Mouse (Mus musculus): ENCODE results near the gene Stx2.

Stx2 gene

DNA sequence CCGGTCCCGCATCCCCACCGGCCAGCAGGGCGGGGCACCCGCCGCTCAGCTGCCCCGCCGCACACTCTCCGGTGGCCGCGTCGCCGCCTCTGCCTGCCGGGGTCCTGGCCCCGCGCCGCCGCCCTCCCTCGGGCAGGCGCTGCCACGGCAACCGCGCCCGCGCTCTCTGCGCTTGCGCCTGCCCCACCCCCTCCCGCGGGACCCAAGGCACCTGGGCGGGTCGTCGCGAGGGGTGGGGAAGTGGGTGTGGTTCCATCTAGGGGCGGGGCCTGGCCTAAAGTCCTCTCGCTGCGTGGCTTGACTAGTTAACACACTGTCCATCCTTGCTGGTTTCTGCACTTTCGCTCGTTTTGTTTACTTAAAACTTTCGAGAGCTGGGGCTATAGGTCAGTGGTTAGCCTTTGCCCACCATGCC is at the start of gene Stx2:
Gene Stx2 (minus strand): TSS at position 163 of the 415 bp plus-strand sequence.
- in situ Hi-C loops (cut with MboI; ENCODE audit: low pct_unique_long_range_greater_than_20kb in 1 of 2, low sequenced_read_pairs in 2 of 2, unreplicated experiment in 1 of 2), result no loop called here

DNA sequence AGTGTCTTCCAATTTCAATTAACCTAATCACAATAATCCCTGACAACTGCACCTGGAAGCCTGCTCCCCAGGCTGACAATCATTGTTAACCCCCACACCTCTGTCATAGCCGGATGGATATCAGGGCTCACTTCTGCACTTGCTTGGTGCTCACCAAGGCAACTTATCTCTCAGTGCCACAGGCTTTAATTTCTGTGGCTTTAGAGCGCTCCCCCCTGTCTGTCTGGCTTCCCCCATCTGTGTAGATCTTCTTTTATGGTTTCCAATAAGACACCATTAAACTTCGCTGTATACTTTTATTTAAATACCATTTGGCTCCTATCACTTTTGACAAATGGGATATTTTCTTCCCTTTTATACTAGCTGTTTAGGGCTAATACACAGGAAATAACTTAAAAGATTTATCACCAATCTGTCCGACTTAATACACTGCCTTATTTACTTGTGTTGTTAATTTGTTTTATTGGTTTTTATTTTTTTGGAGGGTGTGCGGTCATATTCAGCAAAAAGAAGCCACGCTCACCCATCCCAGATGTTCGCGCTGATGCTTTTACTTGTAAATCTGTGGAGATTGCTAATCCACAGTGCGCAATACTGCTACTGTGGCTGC is 46.4 kb upstream of the Stx2 start:
- in situ Hi-C loops (cut with MboI; ENCODE audit: low pct_unique_long_range_greater_than_20kb in 1 of 2, low sequenced_read_pairs in 2 of 2, unreplicated experiment in 1 of 2), result loop anchor here (5.0 to 25.0 kb wide), 3 partner anchors 280 to 538 kb away; no protein-coding TSS in a partner anchor

DNA sequence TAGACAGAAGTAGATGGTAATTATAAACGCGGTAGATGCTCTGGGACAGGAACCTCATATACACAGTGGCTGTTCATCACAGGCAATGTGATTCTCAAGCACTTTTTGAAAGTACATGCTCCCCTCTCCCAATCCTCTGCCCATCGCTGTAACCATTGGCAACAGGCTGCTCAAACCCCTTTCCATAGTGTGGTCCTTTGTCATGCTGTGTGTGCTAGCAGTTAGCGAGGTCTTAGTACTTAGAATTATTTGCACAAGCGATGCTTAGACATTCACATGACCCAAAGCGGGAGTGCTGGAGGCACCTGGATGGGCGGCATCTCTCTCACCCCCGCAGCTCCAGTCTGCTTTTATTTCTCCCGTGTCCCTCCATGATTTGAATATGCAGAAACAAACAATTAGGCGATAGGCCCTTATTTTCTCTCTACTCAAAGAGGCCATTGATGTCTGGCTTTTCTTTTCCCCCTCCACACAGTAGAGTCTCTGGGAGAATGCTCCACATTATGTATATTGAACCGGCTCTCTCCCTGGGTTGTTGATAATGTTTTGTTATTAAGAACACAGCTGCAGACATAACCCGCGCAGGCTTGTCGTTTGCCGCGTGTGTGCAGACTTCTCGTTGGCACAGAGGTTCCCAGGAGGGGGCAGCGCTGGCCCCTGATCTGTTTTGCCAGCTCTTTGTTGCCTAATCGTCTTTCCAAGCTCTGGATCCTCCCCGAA is 44.4 kb upstream of the Stx2 start:
- in situ Hi-C loops (cut with MboI; ENCODE audit: low pct_unique_long_range_greater_than_20kb in 1 of 2, low sequenced_read_pairs in 2 of 2, unreplicated experiment in 1 of 2), result loop anchor here (10.0 to 25.0 kb wide), 2 partner anchors 282 to 285 kb away; no protein-coding TSS in a partner anchor

DNA sequence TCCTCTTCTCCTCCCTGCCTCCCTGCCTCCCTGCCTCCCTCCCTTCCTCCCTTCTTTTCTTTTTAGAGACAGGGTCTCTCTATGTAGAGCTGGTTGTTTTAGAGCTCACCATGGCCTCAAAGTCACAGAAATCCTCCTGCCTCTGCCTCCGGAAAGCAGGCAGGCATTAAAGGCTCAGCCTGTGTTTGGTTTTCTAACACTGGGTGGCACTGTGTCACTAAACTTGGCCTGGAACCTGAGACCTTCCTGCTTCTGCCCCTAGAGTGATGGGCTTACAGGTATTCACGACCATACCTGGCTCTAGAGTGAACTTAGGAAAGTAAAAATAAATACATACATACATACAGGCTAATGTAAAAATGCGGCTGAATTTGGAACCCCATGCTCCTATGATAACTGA is 43.5 kb upstream of the Stx2 start:
- in situ Hi-C loops (cut with MboI; ENCODE audit: low pct_unique_long_range_greater_than_20kb in 1 of 2, low sequenced_read_pairs in 2 of 2, unreplicated experiment in 1 of 2), result loop anchor here (10.0 to 25.0 kb wide), 2 partner anchors 283 to 285 kb away; no protein-coding TSS in a partner anchor

DNA sequence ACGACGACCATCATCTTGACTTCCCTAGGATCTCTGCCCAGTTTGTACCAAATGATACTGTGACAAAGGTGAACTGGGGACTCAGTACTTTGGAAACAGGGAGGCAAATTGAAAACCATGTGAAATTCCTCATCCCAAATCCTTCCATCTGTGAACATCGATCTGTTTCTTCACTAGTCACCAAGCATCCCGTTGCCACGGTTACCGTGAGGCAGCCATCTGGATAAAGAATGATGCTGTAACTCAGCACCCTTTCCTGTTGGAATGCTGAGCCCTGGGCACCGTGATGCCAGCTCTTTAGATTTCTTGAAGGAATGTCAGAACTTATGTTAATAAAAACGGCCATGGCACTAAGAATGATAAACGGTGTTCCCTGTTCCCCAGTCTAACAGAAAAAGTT is 41.0 kb upstream of the Stx2 start:
- in situ Hi-C loops (cut with MboI; ENCODE audit: low pct_unique_long_range_greater_than_20kb in 1 of 2, low sequenced_read_pairs in 2 of 2, unreplicated experiment in 1 of 2), result no loop called here

DNA sequence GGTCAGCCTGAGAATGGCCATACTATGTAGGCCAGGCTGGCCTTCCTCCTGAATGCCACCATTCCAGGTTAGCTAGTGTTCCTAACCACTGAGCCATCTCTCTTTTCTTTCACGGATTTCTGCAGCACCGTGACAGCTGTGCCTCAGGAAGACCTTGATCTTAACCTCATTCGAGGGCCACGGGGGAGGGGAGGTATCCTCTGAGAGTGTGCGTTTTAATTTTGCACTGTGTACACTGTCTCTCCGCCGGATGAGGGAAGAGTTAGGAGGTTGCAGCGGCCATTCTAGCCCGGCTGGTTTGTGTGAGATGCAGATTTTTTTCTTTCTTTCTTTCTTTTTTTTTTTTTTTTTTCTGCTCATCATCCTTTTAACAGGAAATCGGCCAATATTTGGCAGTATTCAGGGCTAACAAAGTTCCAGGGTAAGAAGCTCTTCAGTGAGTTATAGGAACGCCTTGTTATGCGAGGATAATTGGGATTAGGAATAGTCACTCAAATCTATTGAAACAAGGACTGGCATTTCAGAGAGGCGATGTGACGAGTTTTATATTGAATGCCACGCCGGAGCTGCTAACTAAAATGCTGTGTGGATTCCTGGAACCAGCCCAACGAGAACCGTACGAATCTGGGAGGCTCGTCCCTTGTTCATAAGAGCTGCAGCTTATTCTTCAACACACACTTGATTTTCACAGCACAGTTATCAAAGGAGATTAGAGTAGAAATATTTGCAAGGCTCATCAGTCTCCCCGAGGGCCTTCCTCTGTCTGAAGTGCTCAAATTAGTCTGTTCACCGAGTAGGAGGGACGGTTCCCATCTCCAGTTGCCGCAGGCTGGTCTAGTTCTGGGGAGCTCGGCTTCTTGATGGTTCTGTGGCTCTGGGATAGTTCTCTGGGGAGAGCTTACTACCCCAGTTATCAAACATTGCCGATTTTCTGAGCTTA is 37.5 kb upstream of the Stx2 start:
- in situ Hi-C loops (cut with MboI; ENCODE audit: low pct_unique_long_range_greater_than_20kb in 1 of 2, low sequenced_read_pairs in 2 of 2, unreplicated experiment in 1 of 2), result no loop called here

DNA sequence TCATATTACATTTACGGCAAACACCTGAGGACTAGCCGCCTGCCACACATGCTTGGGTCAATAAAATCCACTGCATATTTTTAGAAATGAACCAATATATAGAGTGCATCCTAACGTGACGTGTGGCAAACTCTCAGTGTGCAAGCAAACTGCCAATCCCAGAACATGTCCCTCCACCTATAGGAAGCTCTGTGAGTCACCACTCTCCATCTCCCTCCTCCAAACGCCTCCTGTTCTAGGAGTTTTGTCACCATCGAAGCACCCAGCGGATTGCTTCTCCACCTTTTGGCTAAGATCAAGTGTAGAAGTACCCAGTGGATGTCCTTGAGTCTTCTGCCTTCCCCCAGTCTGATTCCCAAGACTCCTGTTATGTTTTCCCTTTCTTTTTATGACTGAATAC is 29.4 kb upstream of the Stx2 start:
- in situ Hi-C loops (cut with MboI; ENCODE audit: low pct_unique_long_range_greater_than_20kb in 1 of 2, low sequenced_read_pairs in 2 of 2, unreplicated experiment in 1 of 2), result no loop called here

DNA sequence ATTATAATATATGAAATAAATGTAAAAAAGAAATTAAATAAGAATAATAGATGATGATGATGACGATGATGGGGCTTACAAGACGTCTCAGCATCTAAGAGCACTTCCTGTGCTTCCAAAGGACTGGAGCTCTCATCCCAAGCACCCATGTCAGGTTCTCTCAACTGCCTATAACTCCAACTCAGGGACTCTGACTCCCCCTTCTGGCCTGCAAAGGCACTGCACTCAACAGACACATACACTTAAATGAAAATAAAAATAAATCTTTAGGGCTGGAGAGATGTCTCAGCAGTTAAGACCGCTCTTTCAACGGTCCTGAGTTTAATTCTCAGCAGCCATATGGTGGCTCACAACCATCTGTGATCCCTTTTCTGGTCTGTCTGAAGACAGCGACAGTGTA is 28.3 kb upstream of the Stx2 start:
- in situ Hi-C loops (cut with MboI; ENCODE audit: low pct_unique_long_range_greater_than_20kb in 1 of 2, low sequenced_read_pairs in 2 of 2, unreplicated experiment in 1 of 2), result no loop called here

DNA sequence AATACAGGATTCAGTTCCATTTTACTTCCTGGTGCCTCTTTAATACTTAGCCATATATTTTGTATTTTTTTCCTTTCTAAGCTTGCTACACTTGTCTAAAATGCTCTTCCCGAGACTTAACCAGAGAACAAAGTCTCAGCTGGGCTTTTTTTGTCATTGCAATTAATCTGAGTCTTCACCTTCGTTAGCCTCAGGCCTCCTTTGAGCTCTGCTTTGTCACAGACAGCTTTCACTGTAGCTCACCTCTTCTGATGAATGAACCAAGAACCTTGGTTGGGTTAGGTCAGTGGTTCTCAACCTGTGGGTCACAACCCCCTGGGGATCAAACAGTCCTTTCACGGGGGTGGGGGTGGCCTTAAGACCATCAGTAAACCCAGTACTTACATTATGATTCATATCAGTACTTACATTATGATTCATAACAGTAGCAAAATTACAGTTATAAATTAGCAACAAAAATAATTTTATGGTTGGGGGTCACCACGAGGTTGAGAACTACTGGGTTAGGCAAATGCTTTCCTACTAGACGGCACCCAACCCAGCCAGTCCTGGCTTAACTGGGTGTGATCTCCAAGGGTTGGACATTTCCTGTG is 20.9 kb upstream of the Stx2 start:
- in situ Hi-C loops (cut with MboI; ENCODE audit: low pct_unique_long_range_greater_than_20kb in 1 of 2, low sequenced_read_pairs in 2 of 2, unreplicated experiment in 1 of 2), result no loop called here

DNA sequence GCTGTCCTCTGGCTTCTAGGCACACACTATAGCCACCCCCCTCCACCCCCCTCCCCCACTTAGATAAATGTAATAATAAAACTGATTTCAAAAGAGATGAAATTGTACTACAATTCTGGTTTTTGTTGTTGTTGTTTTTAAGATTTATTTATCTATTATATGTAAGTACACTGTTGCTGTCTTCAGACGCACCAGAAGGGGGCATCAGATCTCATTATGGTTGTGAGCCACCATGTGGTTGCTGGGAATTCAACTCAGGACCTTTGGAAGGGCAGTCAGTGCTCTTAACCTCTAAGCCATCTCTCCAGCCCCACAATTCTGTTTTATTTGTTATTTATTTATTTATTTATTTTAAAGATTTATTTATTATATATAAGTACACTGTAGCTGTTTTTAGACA is 18.3 kb upstream of the Stx2 start:
- in situ Hi-C loops (cut with MboI; ENCODE audit: low pct_unique_long_range_greater_than_20kb in 1 of 2, low sequenced_read_pairs in 2 of 2, unreplicated experiment in 1 of 2), result no loop called here

DNA sequence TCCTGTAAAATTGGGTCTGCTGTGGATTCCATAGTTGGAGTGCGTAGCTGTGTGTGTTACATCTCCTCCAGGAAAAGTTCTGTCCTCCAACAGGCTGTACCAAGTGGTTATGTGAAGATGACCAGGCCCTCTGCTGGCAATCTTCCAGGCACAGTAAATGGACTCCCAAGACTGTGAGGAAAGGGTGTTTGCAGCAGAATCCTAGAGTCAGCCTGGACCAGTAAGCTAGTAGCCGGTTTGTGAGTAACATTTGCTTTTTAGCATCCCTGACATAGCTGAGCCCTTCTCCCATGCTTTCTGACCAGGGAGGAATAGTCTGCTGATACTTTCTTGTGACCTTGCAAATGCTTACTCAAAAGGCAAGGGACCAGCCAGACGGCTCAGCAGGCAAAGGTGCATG is 17.8 kb upstream of the Stx2 start:
- in situ Hi-C loops (cut with MboI; ENCODE audit: low pct_unique_long_range_greater_than_20kb in 1 of 2, low sequenced_read_pairs in 2 of 2, unreplicated experiment in 1 of 2), result no loop called here

DNA sequence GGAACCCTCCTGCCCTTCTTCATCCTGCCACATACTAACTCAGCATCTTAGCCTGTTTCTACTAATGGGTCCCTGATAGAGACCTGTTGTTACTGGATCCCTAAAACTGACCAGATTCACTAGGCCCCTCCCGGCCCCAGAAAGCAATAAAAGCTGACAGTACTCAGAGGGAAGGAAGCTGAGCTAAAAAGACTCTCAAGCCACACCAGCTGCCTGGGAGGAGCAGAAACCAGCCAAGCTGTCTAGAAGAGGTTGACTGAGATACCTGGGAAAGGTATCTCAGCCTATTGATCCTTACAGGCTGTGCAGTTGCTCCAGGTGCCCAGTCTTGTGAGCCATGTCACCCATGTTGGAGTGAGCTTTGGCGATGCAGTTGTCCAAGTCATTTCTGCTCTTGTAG is 17.4 kb upstream of the Stx2 start:
- in situ Hi-C loops (cut with MboI; ENCODE audit: low pct_unique_long_range_greater_than_20kb in 1 of 2, low sequenced_read_pairs in 2 of 2, unreplicated experiment in 1 of 2), result no loop called here

DNA sequence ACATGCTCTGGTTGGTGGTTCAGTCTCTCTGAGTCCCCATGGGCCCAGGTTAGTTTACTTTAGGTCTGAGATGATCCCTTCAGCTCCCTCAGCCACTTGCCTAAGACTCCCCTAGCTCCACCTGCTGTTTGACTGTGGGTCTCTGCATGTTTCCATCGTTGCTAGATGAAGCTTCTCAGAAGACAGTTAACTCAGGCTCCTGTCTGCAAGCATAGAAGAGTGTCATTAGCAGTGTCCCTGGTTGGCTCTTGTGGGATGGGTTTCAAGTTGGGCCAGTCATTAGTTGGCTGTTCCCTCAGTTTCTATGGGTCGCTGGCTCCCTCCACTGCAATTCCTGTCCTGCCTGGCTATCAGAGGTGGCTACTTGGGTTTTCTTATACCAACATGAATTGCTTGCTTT is 16.7 kb upstream of the Stx2 start:
- in situ Hi-C loops (cut with MboI; ENCODE audit: low pct_unique_long_range_greater_than_20kb in 1 of 2, low sequenced_read_pairs in 2 of 2, unreplicated experiment in 1 of 2), result no loop called here

DNA sequence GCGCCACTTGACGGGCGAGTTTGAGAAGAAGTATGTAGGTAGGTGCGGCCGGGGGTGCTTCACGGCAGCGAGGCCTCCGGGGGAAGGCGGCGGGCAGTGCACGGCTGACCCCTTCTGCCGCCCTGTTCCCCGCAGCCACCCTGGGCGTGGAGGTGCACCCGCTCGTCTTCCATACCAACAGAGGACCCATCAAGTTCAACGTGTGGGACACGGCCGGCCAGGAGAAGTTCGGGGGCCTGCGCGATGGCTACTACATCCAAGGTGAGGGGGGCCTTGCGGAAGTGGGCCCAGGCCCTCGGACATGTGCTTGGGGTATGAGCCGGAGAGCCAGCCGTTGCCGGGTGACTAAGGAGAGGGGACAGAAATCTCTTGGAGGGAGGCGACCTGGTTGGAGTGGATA is 12.4 kb upstream of the Stx2 start:
- in situ Hi-C loops (cut with MboI; ENCODE audit: low pct_unique_long_range_greater_than_20kb in 1 of 2, low sequenced_read_pairs in 2 of 2, unreplicated experiment in 1 of 2), result no loop called here

DNA sequence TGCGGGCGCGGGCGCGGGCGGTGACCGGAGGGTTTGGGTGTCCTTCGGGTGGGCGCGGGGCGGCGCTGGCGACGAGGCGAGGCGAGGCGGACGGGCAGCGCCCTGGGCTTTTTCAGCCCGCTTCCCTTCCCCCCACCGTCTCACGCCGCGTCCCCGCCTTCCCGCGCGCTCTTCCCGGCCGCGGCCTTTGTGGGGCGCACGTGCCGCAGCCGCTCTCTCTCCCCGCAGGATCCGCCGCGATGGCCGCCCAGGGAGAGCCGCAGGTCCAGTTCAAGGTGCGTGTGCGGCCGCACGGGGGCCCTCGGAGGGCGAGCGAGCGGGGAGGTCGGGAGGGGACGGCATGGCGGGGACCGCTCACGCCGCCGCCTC is 11.9 kb upstream of the Stx2 start:
- in situ Hi-C loops (cut with MboI; ENCODE audit: low pct_unique_long_range_greater_than_20kb in 1 of 2, low sequenced_read_pairs in 2 of 2, unreplicated experiment in 1 of 2), result no loop called here

DNA sequence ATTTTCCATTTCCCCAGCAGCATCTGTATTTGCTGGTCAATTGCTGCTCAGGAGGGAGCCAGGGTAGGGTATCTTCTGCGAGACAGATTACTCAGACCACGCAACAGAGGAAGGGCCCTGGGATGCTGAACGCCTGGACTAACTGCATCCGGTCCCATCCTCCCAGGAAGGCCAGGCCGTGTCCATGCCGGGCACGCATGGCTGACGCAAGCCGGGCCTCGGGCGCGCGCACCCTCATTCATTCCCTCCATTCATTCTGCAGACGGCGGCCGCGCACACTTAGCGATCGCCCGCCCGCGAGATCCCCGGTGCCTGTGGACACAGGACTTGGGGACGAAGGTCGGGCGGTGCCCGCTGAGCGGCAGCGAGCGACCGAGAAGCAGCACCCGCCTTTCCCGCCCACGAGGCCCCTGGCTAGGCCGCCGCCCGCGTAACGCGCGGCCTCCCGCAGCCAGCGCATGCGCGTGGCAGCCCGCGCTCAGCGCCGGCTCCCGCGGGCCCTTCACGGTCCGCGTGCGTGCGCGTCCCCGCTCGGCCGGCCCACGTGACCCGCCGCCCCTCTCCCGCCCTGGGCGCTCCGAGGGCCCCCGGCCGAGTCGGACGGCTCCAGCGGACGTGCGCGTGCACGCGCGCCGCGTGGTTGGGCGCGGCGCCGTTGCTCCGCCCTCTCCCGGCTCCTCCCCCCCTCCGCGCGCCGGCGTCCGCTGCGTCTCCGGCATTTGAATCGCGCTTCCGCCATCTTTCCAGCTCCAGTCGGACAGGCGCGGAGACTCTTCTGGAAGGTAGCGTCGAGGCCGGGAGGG is 11.3 kb upstream of the Stx2 start, which contains the start of gene Ran:
Gene Ran (plus strand): TSS at position 573 of the 803 bp plus-strand sequence.
- in situ Hi-C loops (cut with MboI; ENCODE audit: low pct_unique_long_range_greater_than_20kb in 1 of 2, low sequenced_read_pairs in 2 of 2, unreplicated experiment in 1 of 2), result no loop called here

DNA sequence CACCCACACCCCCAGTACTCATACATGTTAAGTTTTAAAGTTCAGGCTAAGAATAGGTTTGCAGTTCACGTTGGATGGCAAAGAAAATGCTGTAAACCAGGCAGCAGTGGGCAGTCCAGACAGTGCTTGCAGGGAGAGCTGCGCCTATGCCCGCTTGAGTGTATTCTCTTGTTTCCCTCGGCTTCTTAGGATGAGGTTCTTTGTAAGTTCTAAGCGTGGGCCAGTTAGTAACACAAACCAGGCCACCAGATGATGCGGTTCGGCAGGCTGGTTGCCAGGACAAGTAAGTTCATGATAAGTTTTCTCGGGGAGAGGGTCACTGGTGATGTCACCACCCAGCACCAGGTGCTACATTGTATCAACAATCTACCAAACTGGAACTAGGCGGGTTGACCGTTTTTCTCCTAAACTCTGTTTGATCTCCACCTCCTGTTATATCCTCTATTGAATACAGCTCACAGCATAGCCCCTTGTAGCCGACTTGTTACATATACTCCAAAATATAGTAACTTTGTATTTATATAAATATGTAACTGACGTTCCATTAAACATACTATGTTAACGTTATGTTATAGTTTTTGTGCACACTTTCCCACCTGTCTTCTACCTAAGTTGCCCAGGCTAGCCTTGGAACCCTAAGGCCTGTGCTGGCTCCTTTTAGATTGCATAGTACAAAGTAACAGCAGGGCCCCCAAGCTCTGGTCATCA is 10.6 kb upstream of the Stx2 start:
- in situ Hi-C loops (cut with MboI; ENCODE audit: low pct_unique_long_range_greater_than_20kb in 1 of 2, low sequenced_read_pairs in 2 of 2, unreplicated experiment in 1 of 2), result no loop called here

Data from mouse embryonic stem cell (cell line).